Mouse (Mus musculus) small intestine, adult 2 months (tissue): Measurements from ENCODE around the gene Zfp973.
"Not testable (repeated sequence)": the region's sequence is repeated elsewhere in the genome, so short reads cannot be mapped to it uniquely, and the experiment has no call there.

Experiments used
- CTCF ChIP-seq: fragments of 200-500 bp; IDR thresholded peaks from 2 replicates; pipeline ENCODE4 v1.5.1; 2012; ENCODE audit warnings: low read depth, mild to moderate bottlenecking, control low read depth, inconsistent platforms, low read length, moderate library complexity, mixed read lengths; ENCODE audit not compliant: insufficient replicate concordance, insufficient read length; ENCODE audit errors: extremely low read depth
- POLR2A ChIP-seq: fragments of 200-500 bp; IDR thresholded peaks from 2 replicates; pipeline ENCODE4 v1.6.1; 2012; ENCODE audit warnings: low read depth, mild to moderate bottlenecking, control low read depth, inconsistent platforms, low read length, moderate library complexity

- TF ChIP-seq CTCF, POLR2A: not testable (repeated sequence)
These were observed 37.7 kb downstream of the Zfp973 start, which contains the start of gene Gm14305 for GRCm38 (mm10) chr2:176708051-176708450.
